Mouse (Mus musculus): ENCODE measurements around the gene Cd151. TPM values are rescaled to one million over a fixed set of nuclear protein-coding genes. Genes with fewer than 3 reads are reported as not detected.

The Cd151 gene
- polyA plus RNA-seq, 1 experiment from 2014 or later: 29.7 TPM

DNA sequence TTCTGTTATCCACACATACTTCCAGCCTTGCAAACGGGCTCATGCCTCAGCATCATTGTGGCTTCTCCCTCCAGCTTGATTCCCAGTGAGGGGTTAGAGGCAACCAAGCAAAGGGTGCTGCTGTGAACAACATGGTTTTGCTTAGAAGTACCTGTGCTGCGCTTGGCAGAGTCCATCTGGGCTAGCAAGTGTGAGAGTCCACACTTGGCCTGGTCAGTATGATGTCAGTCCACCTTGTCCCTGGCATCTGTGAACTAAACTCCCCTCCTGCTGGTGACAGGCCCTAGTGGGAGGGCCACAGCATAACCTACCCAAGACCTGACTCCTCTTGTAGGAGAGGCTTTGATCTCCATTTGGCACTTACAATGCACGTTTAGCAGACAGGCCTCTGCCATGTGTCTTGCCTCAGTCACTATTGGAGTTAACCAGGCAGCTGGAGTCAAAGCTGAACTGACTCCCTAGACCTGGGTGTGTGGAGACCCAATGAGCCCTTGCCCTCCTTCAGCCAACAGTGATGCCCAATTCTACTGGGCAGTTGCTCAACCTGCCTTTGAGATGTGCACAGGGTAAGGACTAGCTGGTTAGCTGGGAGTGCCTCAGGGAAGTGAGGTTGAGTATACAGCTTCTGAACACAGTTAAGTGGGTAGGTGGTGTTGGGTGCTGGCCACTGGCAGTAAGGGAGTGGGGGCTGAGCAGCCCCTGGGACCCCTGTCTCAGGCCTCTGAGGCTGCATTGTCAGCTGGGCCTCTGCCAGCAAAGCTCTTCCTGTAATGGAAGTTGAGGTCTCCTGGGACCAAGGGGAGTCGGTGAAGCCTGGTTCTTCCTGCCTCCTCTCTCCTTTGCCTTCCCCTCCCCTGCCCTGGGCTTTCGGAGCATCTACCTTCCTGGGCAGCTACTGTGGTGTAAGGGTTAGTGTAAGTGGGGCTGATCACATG lies 17.3 kb downstream of the Cd151 start:
- no peaks in the 10 kb centered on the region for H3K36me3 ChIP-seq
- no peak for DNase-seq (ENCODE audit: low spot score)
- WGBS: 81% methylated on average over 5 of the region's 5 CpGs
- H3K27ac ChIP-seq: no peak overlapping the region
- H3K27me3 ChIP-seq (ENCODE audit: insufficient read depth, poor library complexity, severe bottlenecking): peaks cover 32% of the 10 kb centered on the region
- no peaks in the 10 kb centered on the region for H3K9me3 ChIP-seq
- H3K4me1 ChIP-seq (replicated peaks): peaks cover 44% of the 10 kb centered on the region
- H3K4me3 ChIP-seq: no peak overlapping the region

DNA sequence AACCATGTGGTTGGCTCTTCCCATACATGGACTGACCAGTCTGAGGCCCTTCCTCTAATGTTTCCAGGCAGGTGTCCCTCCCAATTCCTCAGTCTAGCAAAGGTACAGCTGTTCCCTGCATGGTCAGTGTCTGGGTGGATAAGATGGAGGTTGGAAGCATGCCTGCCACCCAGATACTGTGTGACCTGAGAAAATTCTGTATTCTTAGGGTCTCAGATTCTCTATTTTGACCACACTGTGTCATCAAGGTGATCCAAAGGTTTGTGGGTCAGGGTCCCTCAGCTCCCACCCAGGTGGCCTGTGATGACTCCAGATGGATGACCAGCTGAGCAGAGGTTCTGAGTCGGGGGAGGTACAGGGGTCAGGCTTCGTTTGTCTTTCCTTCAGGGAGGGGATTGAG lies 18.0 kb downstream of the Cd151 start:
- Histone ChIP-seq H3K4me1 (replicated peaks) (peaks cover 44% of the 10 kb centered on the region), H3K9me3 (no peaks in the 10 kb centered on the region), H3K4me3 (no peak overlapping the region), H3K27me3 (ENCODE audit: insufficient read depth, poor library complexity, severe bottlenecking) (peaks cover 32% of the 10 kb centered on the region), H3K36me3 (no peaks in the 10 kb centered on the region), H3K27ac (no peak overlapping the region)
- no peak for DNase-seq (ENCODE audit: low spot score)
- 84% methylated on average over 2 of the region's 2 CpGs for WGBS

DNA sequence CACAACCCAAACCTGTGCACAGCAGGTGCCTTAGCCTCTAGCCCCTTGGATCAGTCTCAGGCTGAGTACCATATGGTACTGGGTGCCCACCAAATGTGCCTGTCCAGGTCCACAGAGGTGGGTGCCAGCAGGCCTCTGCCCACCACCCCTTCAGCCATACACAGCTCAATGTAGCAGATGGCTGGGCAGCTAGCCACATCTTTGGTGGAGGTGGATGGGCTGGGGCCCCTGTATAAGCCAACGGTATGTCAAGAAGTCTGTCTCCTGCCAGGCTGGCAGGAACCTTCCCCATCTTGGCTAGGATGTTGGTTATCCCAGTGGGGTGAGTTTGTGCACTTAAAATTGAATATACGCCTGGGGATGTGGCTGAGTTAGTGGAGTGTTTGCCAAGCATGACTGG lies 18.4 kb downstream of the Cd151 start:
- no peak overlapping the region for H3K4me3 ChIP-seq
- H3K4me1 ChIP-seq (replicated peaks): peaks cover 44% of the 10 kb centered on the region
- 85% methylated on average over 2 of the region's 2 CpGs for WGBS
- DNase-seq (ENCODE audit: low spot score): no peak
- peaks cover 32% of the 10 kb centered on the region for H3K27me3 ChIP-seq (ENCODE audit: insufficient read depth, poor library complexity, severe bottlenecking)
- no peaks in the 10 kb centered on the region for H3K9me3 ChIP-seq
- no peak overlapping the region for H3K27ac ChIP-seq
- no peaks in the 10 kb centered on the region for H3K36me3 ChIP-seq

DNA sequence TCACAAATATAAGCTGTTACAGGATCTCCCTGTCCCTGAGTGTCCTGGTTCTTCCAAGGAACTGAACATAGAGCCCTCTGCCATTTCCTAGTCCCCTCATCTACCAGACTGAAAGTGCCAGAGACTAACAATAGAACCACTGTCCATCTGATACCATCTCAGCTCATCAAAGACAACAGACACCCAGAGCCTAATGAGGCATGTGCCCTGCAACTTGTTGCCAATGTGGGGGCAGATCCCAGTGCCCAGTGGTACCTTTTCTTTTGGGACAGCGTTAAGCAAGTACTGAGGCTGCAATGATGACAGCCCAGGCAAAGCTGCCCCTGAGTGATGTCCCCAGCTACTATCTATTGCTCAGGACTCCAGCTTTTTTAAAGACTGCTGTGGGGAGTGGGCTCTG lies 19.0 kb downstream of the Cd151 start:
- H3K36me3 ChIP-seq: peaks cover 6% of the 10 kb centered on the region; the same call in 1 of the 2 replicates
- no peaks in the 10 kb centered on the region for H3K9me3 ChIP-seq
- no peak for DNase-seq (ENCODE audit: low spot score)
- H3K27me3 ChIP-seq (ENCODE audit: insufficient read depth, poor library complexity, severe bottlenecking): peaks cover 32% of the 10 kb centered on the region
- no peak overlapping the region for H3K4me3 ChIP-seq
- no peak overlapping the region for H3K27ac ChIP-seq
- H3K4me1 ChIP-seq (replicated peaks): peaks cover 39% of the 10 kb centered on the region
- WGBS: 94% methylated on average over 1 of the region's 1 CpGs

DNA sequence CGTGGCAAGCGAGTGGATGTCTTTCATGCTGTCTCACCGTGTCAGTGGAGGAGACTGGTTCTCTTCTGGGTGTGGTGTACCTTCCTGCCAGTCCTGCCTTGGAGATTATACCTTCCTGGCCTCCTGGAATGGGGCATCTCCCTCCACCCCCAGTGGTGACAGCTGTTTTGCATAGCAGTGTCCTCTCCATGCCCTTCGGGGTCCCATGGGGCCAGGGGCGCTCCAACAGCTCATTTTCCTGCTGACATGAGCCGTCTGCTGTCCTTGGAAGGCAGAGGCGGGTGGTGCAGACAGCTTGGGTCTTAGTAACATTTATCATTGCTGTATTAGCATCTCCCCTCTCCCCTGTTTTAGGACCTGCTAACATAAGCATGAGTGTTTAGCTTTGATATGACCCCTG lies 19.9 kb downstream of the Cd151 start:
- Histone ChIP-seq H3K36me3 (peaks cover 15% of the 10 kb centered on the region), H3K27ac (no peak overlapping the region), H3K4me3 (no peak overlapping the region), H3K4me1 (replicated peaks) (peaks cover 30% of the 10 kb centered on the region), H3K9me3 (no peaks in the 10 kb centered on the region), H3K27me3 (ENCODE audit: insufficient read depth, poor library complexity, severe bottlenecking) (peaks cover 25% of the 10 kb centered on the region)
- 81% methylated on average over 7 of the region's 7 CpGs for WGBS
- no peak for DNase-seq (ENCODE audit: low spot score)

DNA sequence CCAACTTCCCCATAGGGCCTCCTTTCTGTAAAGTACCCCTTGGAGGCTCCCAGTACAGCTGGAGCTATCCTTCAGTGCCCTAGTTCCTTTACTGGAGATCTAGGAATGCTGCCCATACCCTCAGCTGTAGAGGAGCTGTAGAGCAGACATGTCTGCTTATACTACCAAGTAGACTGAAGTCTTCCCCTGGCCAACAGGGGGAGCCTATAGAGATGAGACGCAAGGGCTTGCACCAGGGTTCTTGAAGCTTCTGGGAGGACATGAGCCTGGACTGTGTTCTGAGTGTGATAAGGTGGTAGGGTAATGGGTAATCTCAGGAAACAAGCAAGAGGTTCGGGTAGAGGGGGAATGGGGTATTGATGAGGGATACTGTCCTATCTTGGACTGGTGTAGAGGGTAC lies 24.0 kb downstream of the Cd151 start:
- 82% methylated on average over 2 of the region's 2 CpGs for WGBS
- no peak overlapping the region for H3K27ac ChIP-seq
- no peak overlapping the region for H3K4me3 ChIP-seq
- DNase-seq (ENCODE audit: low spot score): no peak
- peaks cover 5% of the 10 kb centered on the region; the same call in 1 of the 2 replicates for H3K4me1 ChIP-seq (replicated peaks)
- no peaks in the 10 kb centered on the region for H3K27me3 ChIP-seq (ENCODE audit: insufficient read depth, poor library complexity, severe bottlenecking)
- H3K9me3 ChIP-seq: no peaks in the 10 kb centered on the region
- peaks cover 46% of the 10 kb centered on the region for H3K36me3 ChIP-seq

DNA sequence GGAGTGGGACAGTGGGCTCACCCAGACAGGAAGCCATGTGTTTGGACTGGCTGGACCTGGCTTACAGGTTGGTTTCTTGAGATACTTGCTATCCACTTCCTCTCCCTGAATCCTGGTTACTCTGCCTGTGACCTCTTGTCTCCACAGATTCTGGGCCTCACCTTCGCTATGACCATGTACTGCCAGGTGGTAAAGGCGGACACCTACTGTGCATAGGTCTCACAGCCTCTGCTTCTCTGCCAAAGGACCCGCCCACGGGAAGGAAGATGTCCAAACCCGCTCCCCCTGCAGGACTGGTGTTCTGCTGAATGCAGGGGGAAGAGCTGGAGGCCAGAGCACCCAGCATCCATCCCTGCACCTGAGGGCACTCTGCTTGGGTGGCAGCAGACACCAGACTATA lies 25.5 kb downstream of the Cd151 start:
- no peaks in the 10 kb centered on the region for H3K4me1 ChIP-seq (replicated peaks)
- WGBS: 88% methylated on average over 5 of the region's 5 CpGs
- DNase-seq (ENCODE audit: low spot score): no peak
- no peaks in the 10 kb centered on the region for H3K9me3 ChIP-seq
- H3K27me3 ChIP-seq (ENCODE audit: insufficient read depth, poor library complexity, severe bottlenecking): no peaks in the 10 kb centered on the region
- H3K4me3 ChIP-seq: no peak overlapping the region
- H3K36me3 ChIP-seq: peaks cover 51% of the 10 kb centered on the region
- H3K27ac ChIP-seq: no peak overlapping the region

DNA sequence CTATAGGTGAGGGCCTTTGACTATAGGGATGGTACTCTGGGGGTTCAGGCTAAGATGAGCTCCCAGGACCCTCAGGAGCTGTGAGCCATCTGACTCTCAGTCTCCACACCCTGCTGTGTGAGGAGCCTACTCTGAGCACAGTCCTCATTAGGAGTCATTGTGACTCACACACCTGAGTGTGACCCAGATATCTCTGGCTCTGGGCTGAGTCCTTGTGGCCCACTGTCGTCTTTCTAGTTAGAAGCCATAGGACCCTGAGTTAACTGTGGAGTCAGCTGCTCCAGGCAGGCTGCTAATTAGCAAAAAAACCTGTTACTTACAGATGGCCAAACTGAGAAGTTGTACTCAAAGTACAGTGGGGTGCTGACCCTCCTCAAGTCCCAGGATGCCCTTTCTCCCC lies 26.5 kb downstream of the Cd151 start:
- Histone ChIP-seq H3K4me1 (replicated peaks) (no peaks in the 10 kb centered on the region), H3K27ac (no peak overlapping the region), H3K27me3 (ENCODE audit: insufficient read depth, poor library complexity, severe bottlenecking) (no peaks in the 10 kb centered on the region), H3K4me3 (no peak overlapping the region), H3K36me3 (peaks cover 51% of the 10 kb centered on the region), H3K9me3 (no peaks in the 10 kb centered on the region)
- WGBS: 78% methylated on average over 1 of the region's 1 CpGs
- no peak for DNase-seq (ENCODE audit: low spot score)

DNA sequence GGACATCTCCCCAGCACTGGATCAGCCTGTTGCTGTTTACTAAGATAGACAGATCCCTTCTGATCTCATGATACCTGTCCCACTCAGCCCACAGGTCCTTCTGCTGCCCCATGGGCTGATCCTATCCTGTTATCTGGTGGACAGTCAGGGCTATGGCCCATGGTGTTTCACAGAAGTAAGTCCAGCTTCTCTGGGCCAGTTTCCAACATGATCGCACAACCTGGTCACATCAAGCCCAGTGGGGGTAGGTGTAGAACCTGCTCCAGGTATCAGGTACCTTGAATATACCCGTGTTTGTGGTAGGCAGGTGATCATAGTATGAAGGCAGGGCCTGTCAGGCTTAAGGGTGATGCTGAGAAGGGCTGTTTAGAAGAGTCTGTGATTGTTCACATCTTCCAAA lies 28.2 kb downstream of the Cd151 start:
- H3K4me3 ChIP-seq: no peak overlapping the region
- no peaks in the 10 kb centered on the region for H3K27me3 ChIP-seq (ENCODE audit: insufficient read depth, poor library complexity, severe bottlenecking)
- 81% methylated on average over 2 of the region's 2 CpGs for WGBS
- no peak overlapping the region for H3K27ac ChIP-seq
- H3K4me1 ChIP-seq (replicated peaks): no peaks in the 10 kb centered on the region
- H3K9me3 ChIP-seq: no peaks in the 10 kb centered on the region
- no peak for DNase-seq (ENCODE audit: low spot score)
- peaks cover 62% of the 10 kb centered on the region for H3K36me3 ChIP-seq

DNA sequence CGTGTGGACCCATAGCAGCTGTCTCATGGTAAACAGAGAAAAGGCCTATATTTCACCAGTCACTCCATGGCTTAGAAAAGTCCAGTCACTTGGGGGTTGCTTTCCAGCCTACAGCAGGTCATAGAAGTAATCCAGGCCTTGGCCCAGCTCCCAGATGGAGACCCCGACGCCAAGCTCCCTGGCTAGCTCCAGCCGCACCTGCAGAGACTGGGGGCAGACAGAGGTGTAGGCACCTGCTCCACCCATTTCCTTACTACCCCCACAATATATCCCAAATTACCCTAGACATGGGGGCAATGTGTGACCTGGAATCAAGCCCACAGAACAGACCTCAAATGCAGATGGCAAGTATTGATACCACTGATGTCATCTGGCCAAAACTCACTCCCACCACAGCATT lies 28.7 kb downstream of the Cd151 start:
- Histone ChIP-seq H3K4me3 (no peak overlapping the region), H3K27ac (no peak overlapping the region), H3K4me1 (replicated peaks) (no peaks in the 10 kb centered on the region), H3K27me3 (ENCODE audit: insufficient read depth, poor library complexity, severe bottlenecking) (no peaks in the 10 kb centered on the region), H3K36me3 (peaks cover 61% of the 10 kb centered on the region), H3K9me3 (no peaks in the 10 kb centered on the region)
- 93% methylated on average over 4 of the region's 4 CpGs for WGBS
- no peak for DNase-seq (ENCODE audit: low spot score)

DNA sequence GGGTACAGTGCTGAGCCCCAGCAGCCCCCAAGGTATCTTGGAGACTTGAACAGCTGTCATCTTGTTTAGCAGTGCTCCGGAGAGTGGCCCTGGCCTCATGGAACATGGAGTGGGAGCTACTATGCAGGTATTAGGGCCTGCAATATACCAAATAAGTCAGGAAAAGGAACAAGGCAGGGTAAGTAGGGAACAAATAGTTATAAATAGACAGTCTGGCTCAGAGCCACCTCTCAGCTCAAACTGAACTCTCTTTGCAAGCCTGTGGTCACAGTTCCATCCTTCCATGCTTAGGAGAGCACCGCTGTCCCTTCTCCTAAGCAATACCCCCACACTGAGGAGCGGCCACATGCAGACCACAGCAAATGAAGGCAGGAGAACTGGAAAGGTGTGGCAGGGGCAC lies 30.4 kb downstream of the Cd151 start:
- Histone ChIP-seq H3K36me3 (peaks cover 52% of the 10 kb centered on the region), H3K27ac (no peak overlapping the region), H3K4me1 (replicated peaks) (no peaks in the 10 kb centered on the region), H3K9me3 (no peaks in the 10 kb centered on the region), H3K4me3 (no peak overlapping the region), H3K27me3 (ENCODE audit: insufficient read depth, poor library complexity, severe bottlenecking) (no peaks in the 10 kb centered on the region)
- WGBS: 93% methylated on average over 3 of the region's 3 CpGs
- DNase-seq (ENCODE audit: low spot score): no peak

DNA sequence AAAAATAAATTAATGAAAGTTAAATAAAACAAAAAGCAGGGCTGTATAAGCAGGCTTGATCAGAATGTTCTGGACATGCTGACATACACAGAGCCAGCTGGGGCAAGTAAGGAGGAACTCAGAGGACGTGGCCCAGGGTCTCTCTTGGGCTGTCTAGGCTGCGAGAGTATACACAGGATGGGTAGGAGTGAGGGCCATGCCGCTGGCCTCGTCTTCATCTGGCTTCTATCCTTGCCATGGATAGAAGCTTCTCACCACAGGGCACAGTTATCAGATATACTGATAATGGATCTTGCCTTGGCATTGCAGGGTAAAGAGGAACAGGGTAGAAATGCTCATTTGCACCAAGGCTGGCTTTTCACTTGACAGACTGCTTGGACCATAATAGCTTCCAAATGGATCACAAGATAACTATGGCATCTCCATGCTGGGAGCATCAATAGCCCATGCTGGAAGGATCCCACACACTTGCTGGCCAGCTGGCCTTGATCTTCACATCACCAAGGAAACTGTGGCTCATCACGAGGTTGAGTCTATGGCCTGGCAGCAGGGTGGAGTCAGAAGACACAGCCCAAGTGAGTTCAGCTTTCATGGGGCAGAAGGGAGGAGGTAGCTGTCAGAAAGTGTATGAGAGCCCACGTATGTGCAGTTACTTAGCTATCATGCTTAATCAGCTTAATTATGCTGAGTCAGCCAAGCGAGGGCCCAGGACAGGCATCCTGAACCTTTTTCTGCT lies 34.8 kb downstream of the Cd151 start:
- 88% methylated on average over 7 of the region's 7 CpGs for WGBS
- H3K36me3 ChIP-seq: peaks cover 32% of the 10 kb centered on the region
- DNase-seq (ENCODE audit: low spot score): no peak
- no peaks in the 10 kb centered on the region for H3K9me3 ChIP-seq
- 0 out of 2 replicates have a peak, but pooled peaks cover 6% of the 10 kb centered on the region for H3K4me1 ChIP-seq (replicated peaks)
- no peaks in the 10 kb centered on the region for H3K27me3 ChIP-seq (ENCODE audit: insufficient read depth, poor library complexity, severe bottlenecking)
- no peak overlapping the region for H3K4me3 ChIP-seq
- no peak overlapping the region for H3K27ac ChIP-seq

DNA sequence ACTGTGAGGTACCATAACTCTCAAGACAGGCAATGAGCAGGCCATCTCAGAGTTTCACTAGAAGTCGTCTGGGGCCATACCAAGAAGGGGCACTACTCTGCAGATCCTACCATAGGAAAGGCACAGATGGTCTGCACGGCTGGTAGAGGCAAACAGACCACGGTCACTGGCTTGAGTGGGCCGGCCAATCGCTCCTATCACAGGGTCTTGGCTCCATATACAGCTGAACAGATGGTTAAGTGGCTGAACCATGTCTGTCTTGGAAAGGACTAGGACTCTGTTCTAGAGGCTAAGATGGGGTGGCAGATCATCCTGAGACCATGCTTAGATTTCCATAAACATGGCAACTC lies 35.3 kb downstream of the Cd151 start:
- H3K27me3 ChIP-seq (ENCODE audit: insufficient read depth, poor library complexity, severe bottlenecking): no peaks in the 10 kb centered on the region
- no peak overlapping the region for H3K4me3 ChIP-seq
- no peaks in the 10 kb centered on the region for H3K9me3 ChIP-seq
- 0 out of 2 replicates have a peak, but pooled peaks cover 6% of the 10 kb centered on the region for H3K4me1 ChIP-seq (replicated peaks)
- no peak for DNase-seq (ENCODE audit: low spot score)
- no peak overlapping the region for H3K27ac ChIP-seq
- H3K36me3 ChIP-seq: peaks cover 37% of the 10 kb centered on the region
- WGBS: 95% methylated on average over 5 of the region's 5 CpGs
